Mouse (Mus musculus) fat pad, adult 2 months (tissue): ENCODE data around the gene Bod1.

ENCODE experiments used
- DNase-seq: peaks from one replicate; pipeline ENCODE4 v3.0.0-alpha.2; 2011; ENCODE audit warnings: low read depth, low spot score; ENCODE audit errors: extremely low read depth

Bod1 gene

DNA sequence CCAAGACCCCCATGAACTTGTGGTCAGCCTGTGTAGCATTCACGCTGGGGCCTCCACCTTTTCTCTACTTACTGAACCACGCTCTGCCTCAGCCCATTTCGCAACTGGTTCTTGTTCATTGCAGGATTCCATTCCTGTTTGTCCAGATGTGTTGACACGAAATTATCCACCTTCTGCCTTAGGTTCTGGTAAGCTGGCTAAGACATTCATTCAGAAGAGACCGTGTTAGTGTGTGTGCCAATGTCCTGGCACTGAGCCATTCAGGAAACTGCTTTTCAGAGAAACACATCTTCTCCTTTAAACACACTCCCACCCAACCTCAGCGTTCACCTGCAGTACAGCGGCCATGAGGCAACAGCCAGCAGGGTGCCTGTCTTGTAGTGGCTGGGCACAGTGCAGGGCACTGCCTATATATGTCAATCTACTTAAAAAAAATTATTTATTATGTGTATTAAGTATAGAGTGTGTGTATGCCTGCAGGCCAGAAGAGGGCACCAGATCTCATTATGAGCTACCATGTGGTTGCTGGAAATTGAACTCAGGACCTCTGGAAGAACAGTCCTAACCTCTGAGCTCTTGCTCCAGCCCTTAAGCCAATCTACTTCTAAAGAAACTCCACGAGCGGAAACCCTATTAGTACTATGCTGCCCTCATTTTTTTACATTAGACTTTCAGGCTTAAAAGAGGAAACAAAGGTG lies 2.4 kb downstream of the Bod1 start:
- DNase-seq: peak; percentile 81

DNA sequence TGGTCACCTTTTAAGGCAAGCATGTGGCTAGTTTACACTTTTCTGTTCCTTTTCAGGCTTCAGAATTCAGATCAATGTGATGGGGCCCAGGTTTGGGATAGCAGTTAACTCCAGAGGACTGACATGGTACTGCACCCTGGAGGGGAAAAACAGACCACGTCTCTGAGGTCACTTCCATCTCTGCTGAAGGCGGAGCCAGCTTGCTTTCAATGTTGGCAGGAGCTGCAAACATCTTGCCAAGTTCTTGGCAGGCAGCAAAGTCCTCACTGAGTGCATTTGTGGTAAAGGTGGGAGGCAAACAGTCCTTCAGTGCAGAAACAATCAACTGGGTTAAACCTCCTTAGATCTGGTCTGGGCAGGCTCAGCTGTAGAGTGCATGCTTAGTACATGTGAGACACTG lies 7.5 kb downstream of the Bod1 start:
- no peak for DNase-seq

DNA sequence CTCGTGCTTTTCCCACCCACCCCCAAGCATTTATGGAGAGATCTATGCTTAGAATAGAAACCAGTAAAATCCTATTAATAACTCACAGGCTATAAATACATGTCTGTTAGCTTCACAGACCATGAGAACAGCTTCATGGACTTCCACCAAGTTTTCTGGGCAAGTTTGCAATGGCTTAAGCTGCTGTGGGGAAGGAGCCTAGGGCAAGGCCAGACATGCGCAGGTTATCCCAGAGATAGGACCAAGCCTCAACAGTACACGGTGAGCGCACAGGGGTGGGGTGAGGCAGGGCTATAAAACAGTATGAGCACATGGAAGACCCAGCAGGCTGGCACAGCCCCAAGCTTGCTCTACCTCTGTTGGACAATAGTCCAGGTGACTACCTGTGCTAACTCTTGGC lies 8.2 kb downstream of the Bod1 start:
- DNase-seq: no peak

GRCm38 (mm10) chr11:31662872-31663446 lies 8.7 kb downstream of the Bod1 start:
- DNase-seq: no peak

- no peak for DNase-seq
These were observed 9.5 kb downstream of the Bod1 start for GRCm38 (mm10) chr11:31662214-31662613.

GRCm38 (mm10) chr11:31657806-31658175 lies 13.9 kb downstream of the Bod1 start:
- DNase-seq: no peak

DNA sequence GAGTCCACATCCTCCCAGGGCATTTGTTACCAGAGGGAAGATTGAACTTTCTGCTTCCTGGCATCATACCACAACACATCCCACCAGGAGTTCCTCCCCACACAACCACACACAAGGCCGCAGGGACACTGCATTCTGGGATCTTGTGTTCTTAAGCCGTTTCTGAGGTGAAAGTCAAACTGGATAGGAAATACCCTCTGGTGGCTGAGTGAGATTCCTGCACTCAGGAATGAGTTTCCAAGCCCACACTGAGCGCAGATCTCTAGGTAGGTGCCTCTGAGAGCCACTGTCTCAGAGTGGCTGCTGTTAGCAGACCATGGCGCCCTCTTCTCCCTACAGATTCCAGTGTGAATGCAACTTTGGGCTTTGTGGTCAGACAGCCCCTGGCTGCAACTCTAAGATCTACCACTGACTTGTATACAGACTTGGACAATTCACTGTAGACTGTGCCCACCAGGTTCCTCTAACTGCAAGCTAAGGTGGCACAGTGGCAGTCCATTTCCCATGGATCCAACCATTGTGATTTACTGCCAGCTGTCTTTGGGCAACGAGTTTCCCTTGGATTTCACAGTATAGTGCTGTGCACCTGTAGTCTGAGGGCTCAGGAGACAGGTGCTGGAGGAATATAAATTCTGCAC lies 14.4 kb downstream of the Bod1 start:
- no peak for DNase-seq

DNA sequence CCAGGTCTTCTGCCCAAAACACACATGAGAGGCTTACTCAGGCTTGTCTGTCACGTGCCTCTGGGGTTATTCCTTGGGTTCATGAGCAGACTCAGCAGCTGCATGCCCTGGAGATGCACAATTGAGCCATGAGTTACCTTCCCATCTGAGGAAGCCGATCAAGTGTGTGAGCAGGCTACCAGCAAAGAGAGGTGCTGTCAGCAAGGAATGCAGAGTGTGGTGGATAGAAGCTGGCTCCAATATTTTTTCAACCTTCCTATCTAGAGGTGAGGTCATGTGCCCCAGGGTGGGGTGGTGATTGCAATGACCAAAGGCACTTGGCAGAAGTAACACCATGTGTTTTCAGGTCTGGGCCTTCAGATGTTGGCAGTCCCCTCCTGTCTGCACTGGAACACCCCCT lies 22.2 kb downstream of the Bod1 start:
- DNase-seq: no peak

DNA sequence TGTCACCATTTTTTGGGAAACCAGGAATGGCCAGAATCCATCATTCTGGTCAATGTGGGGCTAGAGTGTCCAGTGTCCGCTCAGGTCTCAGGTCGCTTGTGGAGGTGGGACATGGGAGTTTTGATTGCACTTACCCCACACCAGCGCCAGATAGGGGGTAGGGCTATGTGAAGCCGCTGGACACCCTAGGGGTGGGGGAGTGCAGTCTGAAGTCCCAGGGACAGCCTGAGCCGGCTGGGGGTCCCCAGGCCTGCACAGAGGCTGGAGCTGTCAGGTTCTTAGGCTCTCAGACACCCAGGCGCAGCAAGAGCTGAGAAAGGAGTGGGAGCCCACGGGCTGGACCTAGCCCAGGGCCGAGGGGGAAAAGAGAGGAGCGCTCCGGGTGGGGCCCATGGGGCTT lies 24.4 kb downstream of the Bod1 start:
- DNase-seq: no peak

- no peak for DNase-seq
These were observed 25.1 kb downstream of the Bod1 start for GRCm38 (mm10) chr11:31646571-31646970.

- DNase-seq: no peak
These were observed 28.6 kb downstream of the Bod1 start for GRCm38 (mm10) chr11:31643120-31643519.

- no peak for DNase-seq
These were observed 30.4 kb downstream of the Bod1 start for GRCm38 (mm10) chr11:31641066-31641810.

DNA sequence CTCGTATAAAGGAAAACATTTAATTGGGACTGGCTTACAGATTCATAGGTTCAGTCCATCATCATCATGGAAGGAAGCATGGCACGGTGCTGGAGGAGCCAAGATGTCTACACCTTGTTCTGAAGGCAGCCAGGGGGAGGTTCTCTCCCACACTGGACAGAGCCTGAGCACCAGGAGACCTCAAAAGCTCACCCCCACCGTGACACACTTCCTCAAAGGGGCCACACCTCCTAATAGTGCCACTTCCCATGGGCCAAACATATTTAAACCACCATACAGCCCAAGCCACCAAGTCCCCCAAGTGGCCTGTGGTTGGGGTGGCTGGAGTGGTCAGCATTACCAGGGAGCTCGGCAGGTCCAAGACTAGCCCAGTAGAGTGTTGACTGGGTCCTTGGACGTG lies 31.5 kb downstream of the Bod1 start:
- DNase-seq: no peak

DNA sequence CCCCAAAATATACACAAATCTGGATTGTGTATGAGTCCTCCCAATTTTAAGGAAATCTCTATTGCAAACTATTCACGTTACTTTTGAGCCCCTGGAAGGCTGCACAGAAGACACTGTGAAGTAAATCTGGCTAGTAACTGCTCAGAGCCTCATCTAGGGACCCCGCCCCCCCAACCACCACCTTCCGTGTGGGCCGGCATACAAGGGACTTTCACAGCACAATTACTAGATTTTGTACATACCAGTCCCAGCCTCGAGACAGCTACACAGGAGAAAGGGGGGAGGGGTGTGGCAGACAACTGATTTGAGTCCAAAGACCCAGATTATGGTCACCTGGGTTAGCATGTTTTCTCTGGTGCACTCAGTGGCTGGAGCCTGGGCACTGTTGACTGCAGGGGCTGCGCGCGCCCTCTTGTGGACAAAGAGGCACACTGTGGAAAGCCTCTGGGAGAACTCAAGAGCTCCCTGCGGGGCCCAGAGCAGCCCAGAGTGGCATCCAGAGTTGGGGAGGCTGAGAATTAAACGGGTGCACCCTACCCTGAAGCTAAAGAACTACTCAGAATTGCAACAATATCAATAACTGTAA lies 33.8 kb downstream of the Bod1 start:
- DNase-seq: no peak

- DNase-seq: no peak
These were observed 43.0 kb downstream of the Bod1 start for GRCm38 (mm10) chr11:31628700-31629099.

GRCm38 (mm10) chr11:31620796-31621195 lies 50.9 kb downstream of the Bod1 start:
- no peak for DNase-seq

DNA sequence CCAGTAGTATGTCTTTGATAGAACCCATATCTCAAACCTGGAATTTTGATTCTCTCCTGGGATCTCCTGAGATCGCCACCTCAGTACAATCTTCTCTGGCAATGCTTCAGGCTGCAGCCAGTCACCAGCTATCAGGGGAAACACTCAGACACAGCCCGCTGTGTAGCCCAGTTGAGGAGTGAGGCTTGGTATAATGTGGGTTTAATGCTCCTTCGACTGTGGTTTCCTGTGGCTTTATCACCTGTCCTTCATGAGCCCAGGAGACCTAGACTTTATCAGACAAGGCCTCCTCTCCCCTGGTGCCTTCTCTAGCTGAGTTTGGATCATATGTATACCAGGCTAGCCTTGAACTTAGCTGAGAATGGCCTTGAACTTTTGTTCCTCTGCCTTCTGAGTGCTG lies 53.9 kb downstream of the Bod1 start:
- no peak for DNase-seq

GRCm38 (mm10) chr11:31617236-31617635 lies 54.4 kb downstream of the Bod1 start:
- DNase-seq: peak; percentile 69

GRCm38 (mm10) chr11:31616722-31617121 lies 55.0 kb downstream of the Bod1 start:
- peak; percentile 74 for DNase-seq
